Mouse (Mus musculus): ENCODE data around the gene Ppp1r12a. TPM values are rescaled to one million over a fixed set of nuclear protein-coding genes. Genes with fewer than 3 reads are reported as not detected.

The Ppp1r12a gene
- polyA plus RNA-seq, 1 experiment from 2014 or later = 71.1 TPM

GRCm38 (mm10) chr10:108310195-108310594 is 148.2 kb downstream of the Ppp1r12a start:
- no peak overlapping the region for H3K4me2 ChIP-seq (replicated peaks; ENCODE audit: low read depth)
- H3K27ac ChIP-seq (replicated peaks) = no peak overlapping the region
- TF ChIP-seq CTCF (IDR thresholded peaks at IDR 0.05; ENCODE audit: low read depth) (no peak), EP300 (optimal IDR thresholded peaks at IDR 0.05) (no peak)
- H3K4me3 ChIP-seq (ENCODE audit: low read depth, low read length) = no peak overlapping the region
- no peaks in the 10 kb centered on the region for H3K36me3 ChIP-seq (ENCODE audit: control insufficient read depth, insufficient read depth, low read length)
- no peak overlapping the region for H3K9ac ChIP-seq (ENCODE audit: low read length)
- no peaks in the 10 kb centered on the region for H3K27me3 ChIP-seq (ENCODE audit: control insufficient read depth, insufficient read depth, low read length)
- no peak for ATAC-seq (ENCODE audit: low FRiP score, low TSS enrichment)
- no peaks in the 10 kb centered on the region for H3K9me3 ChIP-seq (ENCODE audit: control insufficient read depth, low read length)
- H3K4me1 ChIP-seq (replicated peaks; ENCODE audit: control insufficient read depth, insufficient read depth) = no peaks in the 10 kb centered on the region
- DNase-seq (ENCODE audit: low spot score) = no peak
- WGBS = 81% methylated on average over 5 of the region's 5 CpGs

- DNase-seq (ENCODE audit: low spot score) = no peak
- no peak for TF ChIP-seq EP300 (optimal IDR thresholded peaks at IDR 0.05)
- no peak for TF ChIP-seq CTCF (IDR thresholded peaks at IDR 0.05; ENCODE audit: low read depth)
- WGBS = 82% methylated on average over 3 of the region's 3 CpGs
These were observed 149.4 kb downstream of the Ppp1r12a start for GRCm38 (mm10) chr10:108311396-108311795.

GRCm38 (mm10) chr10:108313845-108314244 is 151.9 kb downstream of the Ppp1r12a start:
- H3K27me3 ChIP-seq (ENCODE audit: control insufficient read depth, insufficient read depth, low read length) = no peaks in the 10 kb centered on the region
- H3K9ac ChIP-seq (ENCODE audit: low read length) = no peak overlapping the region
- H3K27ac ChIP-seq (replicated peaks) = no peak overlapping the region
- TF ChIP-seq EP300 (optimal IDR thresholded peaks at IDR 0.05) (no peak), CTCF (IDR thresholded peaks at IDR 0.05; ENCODE audit: low read depth) (no peak)
- no peak overlapping the region for H3K4me3 ChIP-seq (ENCODE audit: low read depth, low read length)
- no peak overlapping the region for H3K4me2 ChIP-seq (replicated peaks; ENCODE audit: low read depth)
- ATAC-seq (ENCODE audit: low FRiP score, low TSS enrichment) (no peak), DNase-seq (ENCODE audit: low spot score) (no peak)
- WGBS = 74% methylated on average over 6 of the region's 6 CpGs
- no peaks in the 10 kb centered on the region for H3K36me3 ChIP-seq (ENCODE audit: control insufficient read depth, insufficient read depth, low read length)
- no peaks in the 10 kb centered on the region for H3K9me3 ChIP-seq (ENCODE audit: control insufficient read depth, low read length)
- no peaks in the 10 kb centered on the region for H3K4me1 ChIP-seq (replicated peaks; ENCODE audit: control insufficient read depth, insufficient read depth)

More at GRCm38 (mm10) chr10:108311396-108311795, 149.4 kb downstream of the Ppp1r12a start:
- no peak overlapping the region for H3K27ac ChIP-seq (replicated peaks)
- no peak overlapping the region for H3K9ac ChIP-seq (ENCODE audit: low read length)
- no peak for ATAC-seq (ENCODE audit: low FRiP score, low TSS enrichment)
- H3K4me1 ChIP-seq (replicated peaks; ENCODE audit: control insufficient read depth, insufficient read depth) = no peaks in the 10 kb centered on the region
- no peaks in the 10 kb centered on the region for H3K27me3 ChIP-seq (ENCODE audit: control insufficient read depth, insufficient read depth, low read length)
- H3K4me3 ChIP-seq (ENCODE audit: low read depth, low read length) = no peak overlapping the region
- H3K9me3 ChIP-seq (ENCODE audit: control insufficient read depth, low read length) = no peaks in the 10 kb centered on the region
- no peaks in the 10 kb centered on the region for H3K36me3 ChIP-seq (ENCODE audit: control insufficient read depth, insufficient read depth, low read length)
- H3K4me2 ChIP-seq (replicated peaks; ENCODE audit: low read depth) = no peak overlapping the region

- ATAC-seq (ENCODE audit: low FRiP score, low TSS enrichment) = no peak
- WGBS = 85% methylated on average over 8 of the region's 8 CpGs
- no peaks in the 10 kb centered on the region for H3K27me3 ChIP-seq (ENCODE audit: control insufficient read depth, insufficient read depth, low read length)
These were observed 152.4 kb downstream of the Ppp1r12a start for GRCm38 (mm10) chr10:108314396-108314795.

GRCm38 (mm10) chr10:108315236-108315635 is 153.2 kb downstream of the Ppp1r12a start:
- TF ChIP-seq EP300 (optimal IDR thresholded peaks at IDR 0.05) = no peak
- TF ChIP-seq CTCF (IDR thresholded peaks at IDR 0.05; ENCODE audit: low read depth) = no peak
- H3K27me3 ChIP-seq (ENCODE audit: control insufficient read depth, insufficient read depth, low read length) = no peaks in the 10 kb centered on the region
- no peak overlapping the region for H3K4me3 ChIP-seq (ENCODE audit: low read depth, low read length)
- no peaks in the 10 kb centered on the region for H3K36me3 ChIP-seq (ENCODE audit: control insufficient read depth, insufficient read depth, low read length)
- 95% methylated on average over 7 of the region's 7 CpGs for WGBS
- no peak overlapping the region for H3K9ac ChIP-seq (ENCODE audit: low read length)
- H3K4me2 ChIP-seq (replicated peaks; ENCODE audit: low read depth) = no peak overlapping the region
- H3K27ac ChIP-seq (replicated peaks) = no peak overlapping the region
- ATAC-seq (ENCODE audit: low FRiP score, low TSS enrichment) (no peak), DNase-seq (ENCODE audit: low spot score) (no peak)
- H3K9me3 ChIP-seq (ENCODE audit: control insufficient read depth, low read length) = no peaks in the 10 kb centered on the region
- H3K4me1 ChIP-seq (replicated peaks; ENCODE audit: control insufficient read depth, insufficient read depth) = no peaks in the 10 kb centered on the region

More at GRCm38 (mm10) chr10:108314396-108314795, 152.4 kb downstream of the Ppp1r12a start:
- H3K4me3 ChIP-seq (ENCODE audit: low read depth, low read length) = no peak overlapping the region
- H3K4me2 ChIP-seq (replicated peaks; ENCODE audit: low read depth) = no peak overlapping the region
- no peak overlapping the region for H3K9ac ChIP-seq (ENCODE audit: low read length)
- no peak for TF ChIP-seq CTCF (IDR thresholded peaks at IDR 0.05; ENCODE audit: low read depth)
- TF ChIP-seq EP300 (optimal IDR thresholded peaks at IDR 0.05) = no peak
- H3K36me3 ChIP-seq (ENCODE audit: control insufficient read depth, insufficient read depth, low read length) = no peaks in the 10 kb centered on the region
- H3K27ac ChIP-seq (replicated peaks) = no peak overlapping the region
- no peaks in the 10 kb centered on the region for H3K9me3 ChIP-seq (ENCODE audit: control insufficient read depth, low read length)
- no peak for DNase-seq (ENCODE audit: low spot score)
- H3K4me1 ChIP-seq (replicated peaks; ENCODE audit: control insufficient read depth, insufficient read depth) = no peaks in the 10 kb centered on the region

GRCm38 (mm10) chr10:108328356-108328755 is 166.4 kb downstream of the Ppp1r12a start:
- no peaks in the 10 kb centered on the region for H3K4me1 ChIP-seq (replicated peaks; ENCODE audit: control insufficient read depth, insufficient read depth)
- H3K27me3 ChIP-seq (ENCODE audit: control insufficient read depth, insufficient read depth, low read length) = no peaks in the 10 kb centered on the region
- H3K27ac ChIP-seq (replicated peaks) = no peak overlapping the region
- TF ChIP-seq EP300 (optimal IDR thresholded peaks at IDR 0.05) (no peak), CTCF (IDR thresholded peaks at IDR 0.05; ENCODE audit: low read depth) (no peak)
- H3K9ac ChIP-seq (ENCODE audit: low read length) = no peak overlapping the region
- DNase-seq (ENCODE audit: low spot score) (no peak), ATAC-seq (ENCODE audit: low FRiP score, low TSS enrichment) (no peak)
- H3K4me3 ChIP-seq (ENCODE audit: low read depth, low read length) = no peak overlapping the region
- no peaks in the 10 kb centered on the region for H3K9me3 ChIP-seq (ENCODE audit: control insufficient read depth, low read length)
- H3K36me3 ChIP-seq (ENCODE audit: control insufficient read depth, insufficient read depth, low read length) = no peaks in the 10 kb centered on the region
- WGBS = 88% methylated on average over 7 of the region's 7 CpGs
- no peak overlapping the region for H3K4me2 ChIP-seq (replicated peaks; ENCODE audit: low read depth)
